Mouse (Mus musculus) midbrain, postnatal 0 days (tissue): ENCODE results near the gene Rad23a. TPM values are rescaled to one million over a fixed set of nuclear protein-coding genes. Genes with fewer than 3 reads are reported as not detected.

Experiments
- ATAC-seq: fragments of 200-750 bp; cut with Nextera tagmentation; 2 replicates; pipeline ENCODE4 v1.8.0; 2017; ENCODE audit warnings: moderate number of reproducible peaks, mild to moderate bottlenecking, moderate TSS enrichment, moderate library complexity; ENCODE audit not compliant: low FRiP score
- DNase-seq: peaks from one replicate; pipeline ENCODE4 v3.0.0-alpha.2; 2015; ENCODE audit warnings: low spot score
- H3K27ac ChIP-seq: fragments of 300-500 bp; sonication (generic); 2 replicates; pipeline ENCODE4 v1.5.1; 2014; ENCODE audit warnings: low read depth, mild to moderate bottlenecking, low read length, mixed read lengths
- H3K27me3 ChIP-seq: fragments of 300-500 bp; sonication (generic); 2 replicates; pipeline ENCODE4 v1.6.1; 2014; ENCODE audit warnings: low read length, control low read depth, mixed read lengths; ENCODE audit not compliant: insufficient read depth
- H3K36me3 ChIP-seq: fragments of 300-500 bp; sonication (generic); 2 replicates; pipeline ENCODE4 v1.6.1; 2014; ENCODE audit warnings: low read length, control low read depth, mixed read lengths; ENCODE audit not compliant: insufficient read depth
- H3K4me1 ChIP-seq: fragments of 300-500 bp; sonication (generic); 2 replicates; pipeline ENCODE4 v1.6.1; 2014; ENCODE audit warnings: mild to moderate bottlenecking, control low read depth, antibody characterized with exemption, low read length, mixed read lengths; ENCODE audit not compliant: insufficient read depth
- H3K4me2 ChIP-seq: fragments of 300-500 bp; sonication (generic); 2 replicates; pipeline ENCODE4 v1.6.1; 2014; ENCODE audit warnings: low read depth, mild to moderate bottlenecking, low read length, mixed read lengths; ENCODE audit not compliant: poor library complexity, severe bottlenecking
- H3K4me3 ChIP-seq: fragments of 300-500 bp; sonication (generic); 2 replicates; pipeline ENCODE4 v1.5.1; 2014; ENCODE audit warnings: low read depth, mild to moderate bottlenecking, low read length, moderate library complexity
- H3K9ac ChIP-seq: fragments of 300-500 bp; sonication (generic); replicated peaks from 2 replicates; pipeline ENCODE4 v1.6.1; 2014; ENCODE audit warnings: mild to moderate bottlenecking, low read length, moderate library complexity, mixed read lengths; ENCODE audit not compliant: poor library complexity, severe bottlenecking
- H3K9me3 ChIP-seq: fragments of 300-500 bp; sonication (generic); 2 replicates; pipeline ENCODE4 v1.6.1; 2016; ENCODE audit warnings: low read length, control low read depth
- CTCF ChIP-seq: IDR thresholded peaks from 2 replicates; pipeline ENCODE4 v1.5.1; 2016; ENCODE audit warnings: antibody characterized with exemption, mild to moderate bottlenecking
- WGBS: fragments of 180-500 bp; shearing (Covaris S2); extraction: QIAGEN DNeasy Blood & Tissue Kit; methylation state at CpG from one replicate; pipeline ENCODE4 v1.1.7; 2014; 5-methylcytosine and 5-hydroxymethylcytosine counted together
- polyA plus RNA-seq: library from polyadenylated mRNA; unstranded; fragments of >200 nt; fragmentation: Nextera tagmentation; extraction: Ambion mirVana; gene quantifications from 2 replicates; pipeline ENCODE4 v1.2.1, GENCODE M21; 2015
- total RNA-seq: library from RNA; depleted of rRNA; stranded (reverse); fragments of >200 nt; gene quantifications from 2 replicates; pipeline ENCODE4 v1.2.3, GENCODE M21; 2014

The Rad23a gene
- total and polyA plus RNA-seq, 2 experiments from 2014 or later: 57.5 to 83.5 TPM

GRCm38 (mm10) chr8:84789345-84789744, 51.1 kb downstream of the Rad23a start:
- 0 out of 2 replicates have a peak, but pooled peaks cover 10% of the 10 kb centered on the region for H3K4me1 ChIP-seq
- peaks cover 65% of the 10 kb centered on the region for H3K27me3 ChIP-seq
- peak overlapping the region; percentile 47; the same call in 1 of the 2 replicates for H3K27ac ChIP-seq

DNA sequence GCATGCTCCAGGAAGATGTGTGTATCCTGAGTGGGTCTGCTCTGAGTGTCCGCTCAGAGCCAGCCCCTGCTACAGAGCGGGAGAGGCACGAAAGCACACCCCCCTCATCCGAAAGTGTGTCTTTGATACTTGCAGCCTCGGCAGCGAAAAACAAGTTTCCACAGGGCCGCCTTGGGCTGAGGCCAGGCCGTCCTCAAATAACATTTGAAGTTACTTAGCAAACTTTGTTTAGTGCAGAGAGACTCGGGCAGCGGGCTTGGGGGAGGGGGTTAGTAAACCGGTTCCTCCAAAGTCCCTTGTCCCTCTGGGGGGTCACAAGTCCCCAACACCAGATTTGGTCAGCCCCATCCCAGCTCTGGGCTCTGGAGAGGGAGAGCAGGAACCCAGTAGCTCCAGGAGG, 51.6 kb downstream of the Rad23a start:
- TF ChIP-seq CTCF: no peak
- Histone ChIP-seq H3K4me1 (0 out of 2 replicates have a peak, but pooled peaks cover 10% of the 10 kb centered on the region), H3K36me3 (no peaks in the 10 kb centered on the region), H3K4me3 (no peak overlapping the region), H3K4me2 (no peak overlapping the region), H3K9ac (no peak overlapping the region), H3K27me3 (peaks cover 67% of the 10 kb centered on the region), H3K9me3 (no peaks in the 10 kb centered on the region), H3K27ac (peak overlapping the region; percentile 47)
- ATAC-seq (no peak), DNase-seq (peak; percentile 52)
- WGBS: 21% methylated on average over 11 of the region's 11 CpGs

More at GRCm38 (mm10) chr8:84789345-84789744, 51.1 kb downstream of the Rad23a start:
- H3K4me2 ChIP-seq: no peak overlapping the region
- no peak for TF ChIP-seq CTCF
- H3K9ac ChIP-seq: no peak overlapping the region
- DNase-seq (no peak), ATAC-seq (no peak)
- no peak overlapping the region for H3K4me3 ChIP-seq
- H3K36me3 ChIP-seq: no peaks in the 10 kb centered on the region
- no peaks in the 10 kb centered on the region for H3K9me3 ChIP-seq
- 41% methylated on average over 5 of the region's 5 CpGs for WGBS

GRCm38 (mm10) chr8:84787523-84788302, 52.8 kb downstream of the Rad23a start:
- H3K9me3 ChIP-seq: no peaks in the 10 kb centered on the region
- WGBS: 23% methylated on average over 14 of the region's 14 CpGs
- no peak for TF ChIP-seq CTCF
- peaks cover 63% of the 10 kb centered on the region for H3K27me3 ChIP-seq
- ATAC-seq (no peak), DNase-seq (no peak)
- H3K27ac ChIP-seq: 0 out of 2 replicates have a peak overlapping the region, but pooled peaks have one; percentile 38
- H3K36me3 ChIP-seq: no peaks in the 10 kb centered on the region
- no peak overlapping the region for H3K4me2 ChIP-seq
- H3K9ac ChIP-seq: no peak overlapping the region
- H3K4me3 ChIP-seq: no peak overlapping the region
- 0 out of 2 replicates have a peak, but pooled peaks cover 10% of the 10 kb centered on the region for H3K4me1 ChIP-seq

DNA sequence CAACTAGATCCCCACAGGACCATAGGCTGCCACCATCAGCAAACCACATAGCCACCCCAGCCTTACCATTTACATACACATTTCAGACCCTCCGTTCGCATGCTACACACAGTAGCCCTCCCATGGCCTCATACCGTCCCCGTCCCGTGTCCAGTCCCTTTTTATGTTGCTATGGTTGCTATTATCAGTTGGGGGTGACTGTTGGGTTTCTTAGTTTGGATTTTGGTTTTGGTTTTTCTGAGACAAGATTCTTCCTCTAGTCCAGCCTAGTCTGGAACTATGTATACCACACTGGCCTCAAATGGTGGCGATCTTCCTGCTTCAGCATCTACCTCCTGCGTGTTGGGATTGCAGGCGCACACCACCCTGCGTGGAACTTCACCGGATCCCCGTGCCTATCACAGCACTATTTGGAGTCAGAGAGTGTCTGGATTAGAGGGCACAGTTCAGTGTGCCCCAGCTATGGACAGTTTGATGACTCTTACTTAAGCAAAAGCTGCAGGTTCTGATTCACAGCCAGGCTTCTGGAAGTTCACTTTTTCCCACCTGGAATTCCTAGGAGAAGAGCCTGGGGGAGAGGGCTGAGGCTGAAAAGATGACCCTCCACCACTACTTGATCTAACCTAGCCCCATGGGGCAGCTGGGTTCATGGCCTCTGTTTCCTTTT, 53.5 kb downstream of the Rad23a start:
- Histone ChIP-seq H3K4me3 (no peak overlapping the region), H3K27me3 (peaks cover 71% of the 10 kb centered on the region), H3K9me3 (no peaks in the 10 kb centered on the region), H3K36me3 (no peaks in the 10 kb centered on the region), H3K27ac (peak overlapping the region; percentile 57; the same call in 1 of the 2 replicates), H3K9ac (no peak overlapping the region), H3K4me2 (no peak overlapping the region), H3K4me1 (0 out of 2 replicates have a peak, but pooled peaks cover 10% of the 10 kb centered on the region)
- DNase-seq (no peak), ATAC-seq (no peak)
- 20% methylated on average over 11 of the region's 11 CpGs for WGBS
- no peak for TF ChIP-seq CTCF

DNA sequence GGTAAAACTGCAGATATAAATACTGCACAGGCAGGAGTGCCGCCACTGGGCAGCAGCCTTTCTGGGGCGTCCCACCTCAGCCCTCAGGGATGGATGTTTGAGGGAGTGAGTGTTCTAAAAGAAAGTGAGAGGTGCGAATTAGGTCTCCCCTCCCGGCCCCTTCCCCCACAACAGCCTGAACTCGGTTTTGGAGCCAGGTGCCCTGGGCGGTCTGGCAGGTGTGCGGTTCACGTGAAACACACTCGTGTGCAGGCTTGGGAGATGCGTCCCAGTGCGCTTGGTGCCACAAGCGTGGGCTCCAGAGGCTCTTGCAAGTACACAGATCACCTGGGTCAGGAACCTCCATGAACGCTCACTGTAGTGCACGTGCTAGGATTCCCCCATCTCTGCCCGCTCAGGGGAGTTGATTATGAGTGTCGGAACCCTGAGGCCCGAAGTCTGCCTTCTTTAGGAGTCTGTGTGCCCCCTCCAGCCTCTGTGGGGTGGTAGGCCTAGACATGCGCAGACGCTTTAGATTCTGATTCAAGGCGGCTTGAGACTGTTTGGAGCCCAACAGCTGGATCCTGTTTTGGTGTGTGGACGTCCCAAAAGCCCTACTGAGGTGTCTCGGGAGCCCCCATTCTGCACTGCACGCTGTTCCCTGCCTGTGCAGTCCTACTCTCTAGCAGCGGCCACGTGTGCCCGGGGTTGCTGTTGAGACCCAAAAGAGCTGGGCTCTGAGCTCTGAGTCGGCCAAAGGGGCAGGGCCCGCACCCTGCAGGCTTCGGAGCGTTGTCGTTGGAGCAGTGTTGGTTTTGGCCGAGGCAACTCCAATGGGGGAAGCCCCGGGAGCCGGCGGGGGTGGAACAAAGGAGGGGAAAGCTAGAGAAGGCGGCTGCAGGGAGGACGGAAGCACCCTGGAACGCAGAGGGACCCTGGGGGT, 54.4 kb downstream of the Rad23a start:
- no peak for TF ChIP-seq CTCF
- peak overlapping the region; percentile 57 for H3K27ac ChIP-seq
- H3K4me3 ChIP-seq: no peak overlapping the region
- H3K4me1 ChIP-seq: 0 out of 2 replicates have a peak, but pooled peaks cover 10% of the 10 kb centered on the region
- peak overlapping the region; percentile 20 for H3K4me2 ChIP-seq
- peak; percentile 53 for DNase-seq
- no peaks in the 10 kb centered on the region for H3K36me3 ChIP-seq
- no peak overlapping the region; the same call in none of the 2 replicates for H3K9ac ChIP-seq
- peak; percentile 34; the same call in 1 of the 2 replicates for ATAC-seq
- H3K9me3 ChIP-seq: no peaks in the 10 kb centered on the region
- H3K27me3 ChIP-seq: peaks cover 78% of the 10 kb centered on the region
- 7% methylated on average over 38 of the region's 38 CpGs for WGBS
